Mouse (Mus musculus): ENCODE results near the gene Crtc1.

- TF ChIP-seq CTCF (IDR thresholded peaks at IDR 0.05; ENCODE audit: extremely low read depth, insufficient read depth, low read length) (no peak), POLR2A (IDR thresholded peaks at IDR 0.05; ENCODE audit: extremely low read depth, insufficient read depth, low read length) (no peak)
Measured at GRCm38 (mm10) chr8:70487993-70488796, 48.8 kb upstream of the Crtc1 start.

Data from cortical plate, adult 2 months (tissue).